Mouse (Mus musculus) liver, adult 10 weeks (tissue): ENCODE results near the gene Pga5. TPM values are rescaled to one million over a fixed set of nuclear protein-coding genes. Genes with fewer than 3 reads are reported as not detected.

Source experiments
- polyA plus RNA-seq: library from polyadenylated mRNA; stranded (reverse); fragments of 350-450 nt; fragmentation: Illumina TruSeq; extraction: RNeasy Lipid Tissue Mini Kit (QIAGEN cat#74804); gene quantifications from one replicate; pipeline ENCODE4 v1.2.3, GENCODE M21; 2014; ENCODE audit warnings: low read depth, low replicate concordance

Pga5 gene
- polyA plus RNA-seq, result not detected

GRCm38 (mm10) chr19:10677915-10678771, at the start of gene Pga5:
TSS of gene Pga5 (minus strand) at chr19:10678071.

GRCm38 (mm10) chr19:10688537-10689352, 10.9 kb upstream of the Pga5 start, which contains the start of gene Vps37c:
TSS of gene Vps37c (plus strand) at chr19:10688735.

GRCm38 (mm10) chr19:10634106-10634871, 43.6 kb downstream of the Pga5 start, which contains the start of gene Vwce:
TSS of gene Vwce (plus strand) at chr19:10634213.

Other genes starting within 250 kb of the Pga5 start
- gene Lrrc10b, start 220.6 kb downstream of the Pga5 start, polyA plus RNA-seq, result not detected
- gene Ppp1r32, start 195.1 kb downstream of the Pga5 start, polyA plus RNA-seq, result not detected
- 28.6 TPM for gene Cpsf7, start 152.8 kb downstream of the Pga5 start, polyA plus RNA-seq
- gene Sdhaf2, start 151.9 kb downstream of the Pga5 start, polyA plus RNA-seq, result 49.8 TPM
- 3.0 TPM for gene Tmem216, start 121.8 kb downstream of the Pga5 start, polyA plus RNA-seq
- 3.5 TPM for gene Cyb561a3, start 100.9 kb downstream of the Pga5 start, polyA plus RNA-seq
- 2.8 TPM for gene Tmem138, start 100.7 kb downstream of the Pga5 start, polyA plus RNA-seq
- 37.0 TPM for gene Ddb1, start 72.7 kb downstream of the Pga5 start, polyA plus RNA-seq
- 18.9 TPM for gene Tkfc, start 72.4 kb downstream of the Pga5 start, polyA plus RNA-seq
- gene Vwce, start 43.9 kb downstream of the Pga5 start, polyA plus RNA-seq, result 4.2 TPM
- gene Vps37c, start 10.7 kb upstream of the Pga5 start, polyA plus RNA-seq, result 1.7 TPM
- not detected for gene Cd5, start 60.9 kb upstream of the Pga5 start, polyA plus RNA-seq
- not detected for gene Cd6, start 152.0 kb upstream of the Pga5 start, polyA plus RNA-seq
- 1.8 TPM for gene Slc15a3, start 161.7 kb upstream of the Pga5 start, polyA plus RNA-seq
- gene Tmem132a, start 191.9 kb upstream of the Pga5 start, polyA plus RNA-seq, result not detected
- gene Tmem109, start 203.9 kb upstream of the Pga5 start, polyA plus RNA-seq, result 2.3 TPM
- 30.7 TPM for gene Prpf19, start 217.2 kb upstream of the Pga5 start, polyA plus RNA-seq
- not detected for gene Zp1, start 242.6 kb upstream of the Pga5 start, polyA plus RNA-seq